Mouse (Mus musculus): ENCODE measurements around the gene Prdm16. TPM values are rescaled to one million over a fixed set of nuclear protein-coding genes. Genes with fewer than 3 reads are reported as not detected.

The Prdm16 gene
- polyA plus RNA-seq, 1 experiment from 2014 or later: 18.1 TPM

GRCm38 (mm10) chr4:154385208-154385607 lies 251.5 kb downstream of the Prdm16 start:
- no peak for ATAC-seq (ENCODE audit: insufficient number of reproducible peaks, insufficient read depth, low FRiP score, low read depth)
- Histone ChIP-seq H3K4me2 (ENCODE audit: low read length) (no peak overlapping the region), H3K9me3 (ENCODE audit: control insufficient read depth, low read length) (no peaks in the 10 kb centered on the region), H3K36me3 (ENCODE audit: control insufficient read depth, insufficient read depth, low read length) (no peaks in the 10 kb centered on the region), H3K27ac (replicated peaks in 1 of 2; ENCODE audit: control insufficient read depth in 1 of 2, insufficient read depth in 1 of 2, low read depth in 2 of 2, low read length in 2 of 2) (no peak overlapping the region), H3K27me3 (ENCODE audit: control insufficient read depth, insufficient read depth, low read length) (no peaks in the 10 kb centered on the region; the same call in 1 of the 2 replicates), H3K4me1 (ENCODE audit: control insufficient read depth in 2 of 2, insufficient read depth in 2 of 2, low read length in 2 of 2) (peaks cover 16 to 38% of the 10 kb centered on the region in 2 experiments; a peak in 3 of 4 replicates), H3K9ac (ENCODE audit: low read length) (no peak overlapping the region), H3K4me3 (ENCODE audit: control insufficient read depth in 1 of 2, insufficient read depth in 1 of 2, low read depth in 1 of 2, low read length in 2 of 2) (no peak overlapping the region)
- WGBS: 78% methylated on average over 8 of the region's 8 CpGs

GRCm38 (mm10) chr4:154378876-154379275 lies 257.8 kb downstream of the Prdm16 start:
- H3K27me3 ChIP-seq (ENCODE audit: control insufficient read depth, insufficient read depth, low read length): no peaks in the 10 kb centered on the region; the same call in 1 of the 2 replicates
- H3K9me3 ChIP-seq (ENCODE audit: control insufficient read depth, low read length): no peaks in the 10 kb centered on the region
- no peak overlapping the region for H3K4me3 ChIP-seq (ENCODE audit: control insufficient read depth in 1 of 2, insufficient read depth in 1 of 2, low read depth in 1 of 2, low read length in 2 of 2)
- H3K27ac ChIP-seq (replicated peaks in 1 of 2; ENCODE audit: control insufficient read depth in 1 of 2, insufficient read depth in 1 of 2, low read depth in 2 of 2, low read length in 2 of 2): no peak overlapping the region
- WGBS: 96% methylated on average over 2 of the region's 2 CpGs
- no peaks in the 10 kb centered on the region for H3K4me1 ChIP-seq (ENCODE audit: control insufficient read depth in 2 of 2, insufficient read depth in 2 of 2, low read length in 2 of 2)
- H3K9ac ChIP-seq (ENCODE audit: low read length): no peak overlapping the region
- no peak overlapping the region for H3K4me2 ChIP-seq (ENCODE audit: low read length)
- no peak for ATAC-seq (ENCODE audit: insufficient number of reproducible peaks, insufficient read depth, low FRiP score, low read depth)
- H3K36me3 ChIP-seq (ENCODE audit: control insufficient read depth, insufficient read depth, low read length): no peaks in the 10 kb centered on the region

GRCm38 (mm10) chr4:154375939-154376625 lies 260.6 kb downstream of the Prdm16 start:
- no peak overlapping the region for H3K4me3 ChIP-seq (ENCODE audit: control insufficient read depth in 1 of 2, insufficient read depth in 1 of 2, low read depth in 1 of 2, low read length in 2 of 2)
- H3K4me1 ChIP-seq (ENCODE audit: control insufficient read depth in 2 of 2, insufficient read depth in 2 of 2, low read length in 2 of 2): peaks cover 11 to 12% of the 10 kb centered on the region in 2 experiments; a peak in 2 of 4 replicates
- H3K27ac ChIP-seq (replicated peaks in 1 of 2; ENCODE audit: control insufficient read depth in 1 of 2, insufficient read depth in 1 of 2, low read depth in 2 of 2, low read length in 2 of 2): no peak overlapping the region
- WGBS: 76% methylated on average over 10 of the region's 10 CpGs
- no peaks in the 10 kb centered on the region for H3K36me3 ChIP-seq (ENCODE audit: control insufficient read depth, insufficient read depth, low read length)
- H3K9ac ChIP-seq (ENCODE audit: low read length): no peak overlapping the region
- ATAC-seq (ENCODE audit: insufficient number of reproducible peaks, insufficient read depth, low FRiP score, low read depth): no peak
- no peaks in the 10 kb centered on the region for H3K9me3 ChIP-seq (ENCODE audit: control insufficient read depth, low read length)
- H3K4me2 ChIP-seq (ENCODE audit: low read length): no peak overlapping the region
- H3K27me3 ChIP-seq (ENCODE audit: control insufficient read depth, insufficient read depth, low read length): no peaks in the 10 kb centered on the region; the same call in 1 of the 2 replicates

- H3K27ac ChIP-seq (replicated peaks in 1 of 2; ENCODE audit: control insufficient read depth in 1 of 2, insufficient read depth in 1 of 2, low read depth in 2 of 2, low read length in 2 of 2): peak overlapping the region in 1 of 2 experiments; percentile 15; a peak in 1 of 4 replicates
- WGBS: 46% methylated on average over 13 of the region's 13 CpGs
- H3K27me3 ChIP-seq (ENCODE audit: control insufficient read depth, insufficient read depth, low read length): no peaks in the 10 kb centered on the region; the same call in 1 of the 2 replicates
- ATAC-seq (ENCODE audit: insufficient number of reproducible peaks, insufficient read depth, low FRiP score, low read depth): no peak
- no peak overlapping the region for H3K4me2 ChIP-seq (ENCODE audit: low read length)
- H3K4me1 ChIP-seq (ENCODE audit: control insufficient read depth in 2 of 2, insufficient read depth in 2 of 2, low read length in 2 of 2): peaks cover 29 to 30% of the 10 kb centered on the region in 2 experiments; a peak in 3 of 4 replicates
- H3K9me3 ChIP-seq (ENCODE audit: control insufficient read depth, low read length): no peaks in the 10 kb centered on the region
- no peak overlapping the region for H3K9ac ChIP-seq (ENCODE audit: low read length)
- no peak overlapping the region for H3K4me3 ChIP-seq (ENCODE audit: control insufficient read depth in 1 of 2, insufficient read depth in 1 of 2, low read depth in 1 of 2, low read length in 2 of 2)
- H3K36me3 ChIP-seq (ENCODE audit: control insufficient read depth, insufficient read depth, low read length): 0 out of 2 replicates have a peak, but pooled peaks cover 4% of the 10 kb centered on the region
Measured at GRCm38 (mm10) chr4:154371542-154372247, 265.0 kb downstream of the Prdm16 start.

- no peaks in the 10 kb centered on the region for H3K9me3 ChIP-seq (ENCODE audit: control insufficient read depth, low read length)
- H3K4me3 ChIP-seq (ENCODE audit: control insufficient read depth in 1 of 2, insufficient read depth in 1 of 2, low read depth in 1 of 2, low read length in 2 of 2): no peak overlapping the region
- H3K27me3 ChIP-seq (ENCODE audit: control insufficient read depth, insufficient read depth, low read length): no peaks in the 10 kb centered on the region; the same call in 1 of the 2 replicates
- no peak overlapping the region for H3K27ac ChIP-seq (replicated peaks in 1 of 2; ENCODE audit: control insufficient read depth in 1 of 2, insufficient read depth in 1 of 2, low read depth in 2 of 2, low read length in 2 of 2)
- 77% methylated on average over 8 of the region's 8 CpGs for WGBS
- peaks cover 10% of the 10 kb centered on the region; the same call in 1 of the 2 replicates for H3K36me3 ChIP-seq (ENCODE audit: control insufficient read depth, insufficient read depth, low read length)
- peaks cover 29 to 30% of the 10 kb centered on the region in 2 experiments; a peak in 3 of 4 replicates for H3K4me1 ChIP-seq (ENCODE audit: control insufficient read depth in 2 of 2, insufficient read depth in 2 of 2, low read length in 2 of 2)
- no peak overlapping the region for H3K4me2 ChIP-seq (ENCODE audit: low read length)
- H3K9ac ChIP-seq (ENCODE audit: low read length): no peak overlapping the region
- no peak for ATAC-seq (ENCODE audit: insufficient number of reproducible peaks, insufficient read depth, low FRiP score, low read depth)
Measured at GRCm38 (mm10) chr4:154370841-154371240, 265.8 kb downstream of the Prdm16 start.

- Histone ChIP-seq H3K27me3 (ENCODE audit: control insufficient read depth, insufficient read depth, low read length) (no peaks in the 10 kb centered on the region; the same call in 1 of the 2 replicates), H3K9me3 (ENCODE audit: control insufficient read depth, low read length) (no peaks in the 10 kb centered on the region), H3K4me1 (ENCODE audit: control insufficient read depth in 2 of 2, insufficient read depth in 2 of 2, low read length in 2 of 2) (peaks cover 29 to 30% of the 10 kb centered on the region in 2 experiments; a peak in 3 of 4 replicates), H3K4me3 (ENCODE audit: control insufficient read depth in 1 of 2, insufficient read depth in 1 of 2, low read depth in 1 of 2, low read length in 2 of 2) (no peak overlapping the region), H3K36me3 (ENCODE audit: control insufficient read depth, insufficient read depth, low read length) (peaks cover 22% of the 10 kb centered on the region), H3K9ac (ENCODE audit: low read length) (no peak overlapping the region), H3K27ac (replicated peaks in 1 of 2; ENCODE audit: control insufficient read depth in 1 of 2, insufficient read depth in 1 of 2, low read depth in 2 of 2, low read length in 2 of 2) (no peak overlapping the region), H3K4me2 (ENCODE audit: low read length) (no peak overlapping the region)
- no peak for ATAC-seq (ENCODE audit: insufficient number of reproducible peaks, insufficient read depth, low FRiP score, low read depth)
- 76% methylated on average over 5 of the region's 5 CpGs for WGBS
Measured at GRCm38 (mm10) chr4:154369089-154369488, 267.6 kb downstream of the Prdm16 start.

GRCm38 (mm10) chr4:154366836-154367235 lies 269.8 kb downstream of the Prdm16 start:
- 82% methylated on average over 6 of the region's 6 CpGs for WGBS
- no peak overlapping the region for H3K4me3 ChIP-seq (ENCODE audit: control insufficient read depth in 1 of 2, insufficient read depth in 1 of 2, low read depth in 1 of 2, low read length in 2 of 2)
- no peaks in the 10 kb centered on the region for H3K27me3 ChIP-seq (ENCODE audit: control insufficient read depth, insufficient read depth, low read length)
- H3K36me3 ChIP-seq (ENCODE audit: control insufficient read depth, insufficient read depth, low read length): peaks cover 22% of the 10 kb centered on the region
- H3K9ac ChIP-seq (ENCODE audit: low read length): no peak overlapping the region
- H3K4me1 ChIP-seq (ENCODE audit: control insufficient read depth in 2 of 2, insufficient read depth in 2 of 2, low read length in 2 of 2): peaks cover 23 to 24% of the 10 kb centered on the region in 2 experiments; a peak in 3 of 4 replicates
- H3K4me2 ChIP-seq (ENCODE audit: low read length): no peak overlapping the region
- H3K9me3 ChIP-seq (ENCODE audit: control insufficient read depth, low read length): no peaks in the 10 kb centered on the region
- no peak for ATAC-seq (ENCODE audit: insufficient number of reproducible peaks, insufficient read depth, low FRiP score, low read depth)
- no peak overlapping the region for H3K27ac ChIP-seq (replicated peaks in 1 of 2; ENCODE audit: control insufficient read depth in 1 of 2, insufficient read depth in 1 of 2, low read depth in 2 of 2, low read length in 2 of 2)

All from heart, embryonic 14.5 days (tissue).